Mouse (Mus musculus) lung, embryonic 16.5 days (tissue): ENCODE data around the gene Pax2. TPM values are rescaled to one million over a fixed set of nuclear protein-coding genes. Genes with fewer than 3 reads are reported as not detected.

ENCODE experiments used
- ATAC-seq: fragments of 200-750 bp; cut with Nextera tagmentation; 2 replicates; pipeline ENCODE4 v1.8.0; 2017; ENCODE audit warnings: low read depth, mild to moderate bottlenecking, moderate library complexity
- H3K27ac ChIP-seq: fragments of 300-500 bp; sonication (generic); 2 replicates; pipeline ENCODE4 v1.5.1; 2014; ENCODE audit warnings: mild to moderate bottlenecking, control low read depth, low read length
- H3K27me3 ChIP-seq: fragments of 300-500 bp; sonication (generic); 2 replicates; pipeline ENCODE4 v1.6.1; 2014; ENCODE audit warnings: low read depth, low read length, mixed read lengths; ENCODE audit not compliant: control insufficient read depth, insufficient read depth
- H3K36me3 ChIP-seq: fragments of 300-500 bp; sonication (generic); 2 replicates; pipeline ENCODE4 v1.6.1; 2014; ENCODE audit warnings: low read length; ENCODE audit not compliant: control insufficient read depth, insufficient read depth
- H3K4me1 ChIP-seq: fragments of 300-500 bp; sonication (generic); replicated peaks from 2 replicates; pipeline ENCODE4 v1.6.1; 2014; ENCODE audit warnings: low read length, mixed read lengths; ENCODE audit not compliant: control insufficient read depth, insufficient read depth
- H3K4me2 ChIP-seq: fragments of 300-500 bp; sonication (generic); 2 replicates; pipeline ENCODE4 v1.6.1; 2014; ENCODE audit warnings: low read depth, low read length, control low read depth
- H3K4me3 ChIP-seq: fragments of 300-500 bp; sonication (generic); 2 replicates; pipeline ENCODE4 v1.5.1; 2014; ENCODE audit warnings: mild to moderate bottlenecking, low read length, control low read depth
- H3K9ac ChIP-seq: fragments of 300-500 bp; sonication (generic); 2 replicates; pipeline ENCODE4 v1.6.1; 2014; ENCODE audit warnings: low read length, control low read depth
- H3K9me3 ChIP-seq: fragments of 300-500 bp; sonication (generic); 2 replicates; pipeline ENCODE4 v1.6.1; 2016; ENCODE audit warnings: low read length; ENCODE audit not compliant: control insufficient read depth
- WGBS: fragments of 180-500 bp; shearing (Covaris S2); extraction: QIAGEN DNeasy Blood & Tissue Kit; methylation state at CpG from one replicate; pipeline ENCODE4 v1.1.7; 2014; 5-methylcytosine and 5-hydroxymethylcytosine counted together
- polyA plus RNA-seq: library from polyadenylated mRNA; unstranded; fragments of >200 nt; fragmentation: Nextera tagmentation; extraction: Ambion mirVana; gene quantifications from 2 replicates; pipeline ENCODE4 v1.2.1, GENCODE M21; 2015

Pax2 gene
- polyA plus RNA-seq, 1 experiment from 2014 or later, result not detected

- H3K27ac ChIP-seq, result no peak overlapping the region
- H3K4me1 ChIP-seq, result peaks cover 8% of the 10 kb centered on the region; the same call in 1 of the 2 replicates
- H3K36me3 ChIP-seq, result no peaks in the 10 kb centered on the region
- no peak overlapping the region for H3K4me2 ChIP-seq
- ATAC-seq, result no peak
- H3K9me3 ChIP-seq, result no peaks in the 10 kb centered on the region
- no peak overlapping the region for H3K9ac ChIP-seq
- no peak overlapping the region for H3K4me3 ChIP-seq
- peaks cover 4% of the 10 kb centered on the region; the same call in 1 of the 2 replicates for H3K27me3 ChIP-seq
- 44% methylated on average over 3 of the region's 3 CpGs for WGBS
Measured at GRCm38 (mm10) chr19:44823657-44824056, 67.8 kb downstream of the Pax2 start.

- H3K4me1 ChIP-seq, result peaks cover 8% of the 10 kb centered on the region; the same call in 1 of the 2 replicates
- 18% methylated on average over 11 of the region's 11 CpGs for WGBS
- peaks cover 8% of the 10 kb centered on the region; the same call in 1 of the 2 replicates for H3K27me3 ChIP-seq
- no peak overlapping the region for H3K27ac ChIP-seq
- no peak overlapping the region for H3K9ac ChIP-seq
- no peak for ATAC-seq
- no peaks in the 10 kb centered on the region for H3K36me3 ChIP-seq
- H3K4me3 ChIP-seq, result no peak overlapping the region
- no peak overlapping the region for H3K4me2 ChIP-seq
- no peaks in the 10 kb centered on the region for H3K9me3 ChIP-seq
Measured at GRCm38 (mm10) chr19:44825216-44825768, 69.4 kb downstream of the Pax2 start.

GRCm38 (mm10) chr19:44825819-44826218, 70.0 kb downstream of the Pax2 start:
- Histone ChIP-seq H3K36me3 (no peaks in the 10 kb centered on the region), H3K9me3 (no peaks in the 10 kb centered on the region), H3K9ac (no peak overlapping the region), H3K4me3 (no peak overlapping the region), H3K4me2 (no peak overlapping the region), H3K4me1 (peaks cover 8% of the 10 kb centered on the region; the same call in 1 of the 2 replicates), H3K27ac (no peak overlapping the region), H3K27me3 (peaks cover 8% of the 10 kb centered on the region; the same call in 1 of the 2 replicates)
- WGBS, result 16% methylated on average over 4 of the region's 4 CpGs
- ATAC-seq, result no peak

GRCm38 (mm10) chr19:44833391-44833790, 77.5 kb downstream of the Pax2 start:
- H3K36me3 ChIP-seq, result no peaks in the 10 kb centered on the region
- H3K27ac ChIP-seq, result no peak overlapping the region
- no peak overlapping the region for H3K4me3 ChIP-seq
- H3K4me1 ChIP-seq, result peaks cover 26% of the 10 kb centered on the region
- no peak overlapping the region for H3K9ac ChIP-seq
- peaks cover 69% of the 10 kb centered on the region for H3K27me3 ChIP-seq
- WGBS, result 18% methylated on average over 1 of the region's 1 CpGs
- ATAC-seq, result no peak
- no peaks in the 10 kb centered on the region for H3K9me3 ChIP-seq
- no peak overlapping the region for H3K4me2 ChIP-seq

GRCm38 (mm10) chr19:44834218-44835041, 78.6 kb downstream of the Pax2 start:
- Histone ChIP-seq H3K9me3 (no peaks in the 10 kb centered on the region), H3K36me3 (no peaks in the 10 kb centered on the region), H3K4me1 (peaks cover 26% of the 10 kb centered on the region), H3K4me2 (no peak overlapping the region), H3K4me3 (no peak overlapping the region), H3K27me3 (peaks cover 78% of the 10 kb centered on the region), H3K9ac (no peak overlapping the region), H3K27ac (no peak overlapping the region)
- WGBS, result 6% methylated on average over 11 of the region's 11 CpGs
- ATAC-seq, result no peak

GRCm38 (mm10) chr19:44835042-44835930, 79.4 kb downstream of the Pax2 start:
- WGBS, result 3% methylated on average over 34 of the region's 34 CpGs
- no peak overlapping the region for H3K27ac ChIP-seq
- peaks cover 26% of the 10 kb centered on the region for H3K4me1 ChIP-seq
- H3K9ac ChIP-seq, result no peak overlapping the region
- H3K36me3 ChIP-seq, result no peaks in the 10 kb centered on the region
- no peak for ATAC-seq
- peak overlapping the region; percentile 59 for H3K4me3 ChIP-seq
- peak overlapping the region; percentile 88 for H3K4me2 ChIP-seq
- peaks cover 81% of the 10 kb centered on the region for H3K27me3 ChIP-seq
- H3K9me3 ChIP-seq, result no peaks in the 10 kb centered on the region

- under 1% methylated on average over 67 of the region's 71 CpGs for WGBS
- Histone ChIP-seq H3K4me1 (peaks cover 26% of the 10 kb centered on the region), H3K9ac (peak overlapping the region; percentile 47), H3K36me3 (no peaks in the 10 kb centered on the region), H3K4me3 (peak overlapping the region; percentile 59), H3K27me3 (peaks cover 81% of the 10 kb centered on the region), H3K27ac (no peak overlapping the region), H3K4me2 (peak overlapping the region; percentile 88), H3K9me3 (no peaks in the 10 kb centered on the region)
- ATAC-seq, result peak; percentile 43; the same call in 1 of the 2 replicates
Measured at GRCm38 (mm10) chr19:44835931-44836861, 80.4 kb downstream of the Pax2 start.

- Histone ChIP-seq H3K4me3 (peak overlapping the region; percentile 8), H3K27ac (no peak overlapping the region), H3K4me1 (peaks cover 26% of the 10 kb centered on the region), H3K9me3 (no peaks in the 10 kb centered on the region), H3K27me3 (peaks cover 72% of the 10 kb centered on the region), H3K36me3 (no peaks in the 10 kb centered on the region), H3K4me2 (peak overlapping the region; percentile 88), H3K9ac (no peak overlapping the region)
- under 1% methylated on average over 37 of the region's 37 CpGs for WGBS
- no peak for ATAC-seq
Measured at GRCm38 (mm10) chr19:44837426-44838205, 81.8 kb downstream of the Pax2 start.
